Mouse (Mus musculus): ENCODE results near the gene Cmip. TPM values are rescaled to one million over a fixed set of nuclear protein-coding genes. Genes with fewer than 3 reads are reported as not detected.

Gene Cmip
- polyA plus RNA-seq, 1 experiment from 2014 or later: 21.8 TPM

- H3K4me2 ChIP-seq: no peak overlapping the region
- 69% methylated on average over 5 of the region's 5 CpGs for WGBS
- peaks cover 71% of the 10 kb centered on the region for H3K36me3 ChIP-seq
Observed at GRCm38 (mm10) chr8:117445507-117445906, 188.6 kb downstream of the Cmip start.

GRCm38 (mm10) chr8:117446344-117446997 lies 189.6 kb downstream of the Cmip start:
- Histone ChIP-seq H3K27me3 (no peaks in the 10 kb centered on the region), H3K27ac (no peak overlapping the region), H3K9me3 (replicated peaks) (no peaks in the 10 kb centered on the region), H3K4me1 (no peaks in the 10 kb centered on the region), H3K36me3 (peaks cover 75% of the 10 kb centered on the region), H3K4me2 (no peak overlapping the region), H3K4me3 (replicated peaks) (no peak overlapping the region), H3K9ac (no peak overlapping the region)
- ATAC-seq (replicated peaks; ENCODE audit: low FRiP score): no peak
- 45% methylated on average over 15 of the region's 15 CpGs for WGBS

More at GRCm38 (mm10) chr8:117445507-117445906, 188.6 kb downstream of the Cmip start:
- no peak overlapping the region for H3K9ac ChIP-seq
- no peak overlapping the region for H3K4me3 ChIP-seq (replicated peaks)
- no peak overlapping the region for H3K27ac ChIP-seq
- H3K9me3 ChIP-seq (replicated peaks): no peaks in the 10 kb centered on the region
- no peaks in the 10 kb centered on the region for H3K27me3 ChIP-seq
- no peaks in the 10 kb centered on the region for H3K4me1 ChIP-seq
- ATAC-seq (replicated peaks; ENCODE audit: low FRiP score): no peak

- ATAC-seq (replicated peaks; ENCODE audit: low FRiP score): no peak
- WGBS: 85% methylated on average over 9 of the region's 9 CpGs
- Histone ChIP-seq H3K9ac (no peak overlapping the region), H3K4me2 (no peak overlapping the region), H3K9me3 (replicated peaks) (no peaks in the 10 kb centered on the region), H3K27me3 (no peaks in the 10 kb centered on the region), H3K4me3 (replicated peaks) (no peak overlapping the region), H3K36me3 (peaks cover 94% of the 10 kb centered on the region), H3K27ac (no peak overlapping the region), H3K4me1 (no peaks in the 10 kb centered on the region)
Observed at GRCm38 (mm10) chr8:117451072-117451471, 194.2 kb downstream of the Cmip start.

- Histone ChIP-seq H3K36me3 (peaks cover 89% of the 10 kb centered on the region), H3K4me1 (0 out of 2 replicates have a peak, but pooled peaks cover 4% of the 10 kb centered on the region), H3K27me3 (no peaks in the 10 kb centered on the region), H3K9ac (no peak overlapping the region), H3K4me3 (replicated peaks) (no peak overlapping the region), H3K9me3 (replicated peaks) (no peaks in the 10 kb centered on the region), H3K27ac (no peak overlapping the region), H3K4me2 (no peak overlapping the region)
- no peak for ATAC-seq (replicated peaks; ENCODE audit: low FRiP score)
- WGBS: 78% methylated on average over 6 of the region's 6 CpGs
Observed at GRCm38 (mm10) chr8:117453974-117454373, 197.1 kb downstream of the Cmip start.

GRCm38 (mm10) chr8:117454516-117455116 lies 197.8 kb downstream of the Cmip start:
- Histone ChIP-seq H3K4me1 (peaks cover 5% of the 10 kb centered on the region), H3K27me3 (no peaks in the 10 kb centered on the region), H3K4me2 (no peak overlapping the region), H3K9me3 (replicated peaks) (no peaks in the 10 kb centered on the region), H3K36me3 (peaks cover 83% of the 10 kb centered on the region), H3K4me3 (replicated peaks) (no peak overlapping the region), H3K9ac (no peak overlapping the region), H3K27ac (no peak overlapping the region)
- 94% methylated on average over 14 of the region's 14 CpGs for WGBS
- ATAC-seq (replicated peaks; ENCODE audit: low FRiP score): no peak

- peaks cover 76% of the 10 kb centered on the region for H3K36me3 ChIP-seq
- no peak overlapping the region for H3K4me2 ChIP-seq
- H3K4me1 ChIP-seq: peaks cover 16% of the 10 kb centered on the region
- 93% methylated on average over 6 of the region's 6 CpGs for WGBS
- no peaks in the 10 kb centered on the region for H3K9me3 ChIP-seq (replicated peaks)
- no peak overlapping the region for H3K9ac ChIP-seq
- H3K27me3 ChIP-seq: no peaks in the 10 kb centered on the region
- ATAC-seq (replicated peaks; ENCODE audit: low FRiP score): no peak
- H3K4me3 ChIP-seq (replicated peaks): no peak overlapping the region
- H3K27ac ChIP-seq: no peak overlapping the region
Observed at GRCm38 (mm10) chr8:117455701-117456100, 198.8 kb downstream of the Cmip start.

- H3K36me3 ChIP-seq: peaks cover 49% of the 10 kb centered on the region
- ATAC-seq (replicated peaks; ENCODE audit: low FRiP score): no peak
- peaks cover 19% of the 10 kb centered on the region for H3K4me1 ChIP-seq
Observed at GRCm38 (mm10) chr8:117458440-117458839, 201.6 kb downstream of the Cmip start.

GRCm38 (mm10) chr8:117462701-117463284 lies 205.9 kb downstream of the Cmip start:
- Histone ChIP-seq H3K4me1 (peaks cover 19% of the 10 kb centered on the region), H3K27me3 (no peaks in the 10 kb centered on the region), H3K36me3 (peaks cover 8% of the 10 kb centered on the region), H3K9ac (no peak overlapping the region), H3K4me2 (no peak overlapping the region), H3K9me3 (replicated peaks) (no peaks in the 10 kb centered on the region), H3K4me3 (replicated peaks) (no peak overlapping the region), H3K27ac (peak overlapping the region; percentile 15; the same call in 1 of the 2 replicates)
- peak; percentile 44 for ATAC-seq (replicated peaks; ENCODE audit: low FRiP score)
- 45% methylated on average over 11 of the region's 11 CpGs for WGBS

More at GRCm38 (mm10) chr8:117458440-117458839, 201.6 kb downstream of the Cmip start:
- 59% methylated on average over 4 of the region's 5 CpGs for WGBS
- H3K9ac ChIP-seq: no peak overlapping the region
- no peak overlapping the region for H3K4me2 ChIP-seq
- no peak overlapping the region for H3K27ac ChIP-seq
- H3K4me3 ChIP-seq (replicated peaks): no peak overlapping the region
- no peaks in the 10 kb centered on the region for H3K9me3 ChIP-seq (replicated peaks)
- no peaks in the 10 kb centered on the region for H3K27me3 ChIP-seq

- Histone ChIP-seq H3K4me2 (no peak overlapping the region), H3K4me3 (replicated peaks) (no peak overlapping the region), H3K9ac (no peak overlapping the region), H3K4me1 (peaks cover 20% of the 10 kb centered on the region), H3K27ac (no peak overlapping the region), H3K36me3 (0 out of 2 replicates have a peak, but pooled peaks cover 4% of the 10 kb centered on the region), H3K9me3 (replicated peaks) (no peaks in the 10 kb centered on the region), H3K27me3 (no peaks in the 10 kb centered on the region)
- no peak for ATAC-seq (replicated peaks; ENCODE audit: low FRiP score)
- WGBS: 98% methylated on average over 6 of the region's 6 CpGs
Observed at GRCm38 (mm10) chr8:117464525-117464924, 207.7 kb downstream of the Cmip start.

GRCm38 (mm10) chr8:117465250-117465649 lies 208.4 kb downstream of the Cmip start:
- H3K9me3 ChIP-seq (replicated peaks): no peaks in the 10 kb centered on the region
- no peaks in the 10 kb centered on the region for H3K27me3 ChIP-seq
- peak; percentile 24; the same call in 1 of the 2 replicates for ATAC-seq (replicated peaks; ENCODE audit: low FRiP score)
- no peak overlapping the region for H3K9ac ChIP-seq
- H3K27ac ChIP-seq: no peak overlapping the region
- no peak overlapping the region for H3K4me3 ChIP-seq (replicated peaks)
- no peaks in the 10 kb centered on the region for H3K36me3 ChIP-seq
- H3K4me1 ChIP-seq: peaks cover 20% of the 10 kb centered on the region
- no peak overlapping the region for H3K4me2 ChIP-seq
- 34% methylated on average over 5 of the region's 5 CpGs for WGBS

GRCm38 (mm10) chr8:117467466-117467865 lies 210.6 kb downstream of the Cmip start:
- no peaks in the 10 kb centered on the region for H3K9me3 ChIP-seq (replicated peaks)
- ATAC-seq (replicated peaks; ENCODE audit: low FRiP score): no peak
- H3K27ac ChIP-seq: no peak overlapping the region
- H3K36me3 ChIP-seq: no peaks in the 10 kb centered on the region
- 88% methylated on average over 10 of the region's 10 CpGs for WGBS
- H3K27me3 ChIP-seq: no peaks in the 10 kb centered on the region
- H3K4me3 ChIP-seq (replicated peaks): no peak overlapping the region
- H3K4me1 ChIP-seq: peaks cover 24% of the 10 kb centered on the region
- no peak overlapping the region for H3K9ac ChIP-seq
- H3K4me2 ChIP-seq: no peak overlapping the region
